Mouse (Mus musculus) central nervous system, embryonic 14 days (tissue): ENCODE measurements around the gene Ctc1. TPM values are rescaled to one million over a fixed set of nuclear protein-coding genes. Genes with fewer than 3 reads are reported as not detected.

Source experiments
- polyA plus RNA-seq: library from polyadenylated mRNA; depleted of rRNA; stranded (reverse); fragments of >200 nt; gene quantifications from 2 replicates; pipeline ENCODE4 v1.2.3, GENCODE M21; 2012; rRNA removed

Ctc1 gene
- polyA plus RNA-seq: 113 and 118 TPM in 2 replicates

DNA sequence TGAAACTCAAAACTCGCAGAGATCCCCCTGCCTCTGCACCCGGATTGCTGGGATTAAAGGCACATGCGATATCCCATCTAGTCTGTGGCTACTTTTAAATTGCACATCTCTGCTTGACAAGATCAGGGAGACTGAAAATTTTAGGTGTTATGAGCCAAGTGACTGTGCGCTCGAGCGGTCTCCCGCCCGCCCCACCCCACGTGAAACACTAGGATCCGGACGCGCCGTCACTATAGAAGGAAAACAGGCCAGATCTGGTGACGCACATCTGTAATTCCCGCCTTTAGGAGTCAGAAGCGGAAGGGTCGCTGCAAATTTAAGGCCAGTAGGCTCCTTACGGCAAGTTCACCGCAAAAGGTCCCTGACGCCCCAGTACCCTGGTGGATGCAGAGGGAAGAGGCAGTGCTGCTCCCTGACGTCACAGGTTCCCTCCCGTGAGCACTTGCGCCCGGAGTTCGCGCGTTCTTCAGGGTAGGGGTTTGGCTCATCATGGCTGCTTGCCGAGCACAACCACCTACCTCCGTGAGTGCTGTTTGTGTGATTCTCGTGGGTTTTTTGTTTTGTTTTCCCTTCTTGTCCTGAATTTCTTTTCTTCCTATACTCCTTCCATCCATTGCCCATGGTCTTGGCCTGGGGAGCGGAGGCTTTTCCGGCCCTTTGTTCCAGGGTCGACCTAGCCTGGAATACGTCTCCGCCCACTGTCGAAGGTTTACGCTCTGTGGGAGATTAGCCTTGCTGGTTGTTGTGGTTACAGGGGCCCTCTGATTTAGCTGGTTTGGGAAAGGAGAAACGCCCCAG, at the start of gene Ctc1:
Ctc1 (plus strand) TSS at position 268 of the 798 bp plus-strand sequence.

DNA sequence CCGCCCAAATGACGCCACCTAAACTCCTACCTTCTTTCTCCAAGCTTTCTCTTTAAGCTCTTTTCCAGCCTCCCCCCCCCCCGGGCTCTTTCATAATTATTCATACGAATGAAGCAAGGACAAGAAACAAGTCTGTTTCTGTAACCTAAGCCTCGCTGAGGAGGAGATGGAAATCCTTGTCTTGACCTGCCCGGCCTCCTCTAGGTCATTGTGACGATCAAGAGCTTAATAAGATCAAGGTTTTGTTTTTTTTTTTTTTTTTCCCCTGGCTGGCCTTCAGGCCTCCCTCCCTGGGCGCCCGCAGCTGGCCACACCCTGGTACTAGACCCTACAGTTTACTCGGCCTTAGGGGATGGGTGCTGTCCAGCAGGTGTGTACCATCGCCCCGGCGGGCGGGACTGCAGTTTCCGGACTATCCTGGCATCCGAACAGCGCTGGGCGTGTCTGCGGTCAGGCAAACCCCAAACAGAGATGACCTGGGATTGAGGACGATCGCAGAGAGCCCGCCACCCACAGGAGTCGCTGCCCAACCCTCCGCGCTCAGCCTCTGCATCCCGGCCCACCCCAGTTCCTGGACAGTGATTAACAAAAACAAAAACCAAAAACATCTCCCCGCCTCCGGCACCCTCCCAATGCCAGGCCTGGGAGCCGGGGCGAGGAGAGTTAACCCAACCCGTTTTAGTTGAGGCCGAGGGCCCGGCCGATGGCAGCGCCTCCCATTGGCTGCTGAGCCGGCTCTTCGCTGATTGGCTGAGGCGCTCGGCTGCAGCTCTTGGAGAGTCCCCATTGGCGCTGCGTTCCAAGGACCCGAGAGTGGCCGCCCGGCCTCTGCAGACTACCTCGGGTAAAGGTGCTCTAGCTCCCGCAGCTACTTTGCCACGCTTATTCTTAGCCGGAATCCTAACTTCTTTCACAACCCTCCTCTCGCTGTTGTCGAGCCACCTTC, 48.1 kb upstream of the Ctc1 start, which contains the start of gene Slc25a35:
Slc25a35 (plus strand) TSS at position 795 of the 946 bp plus-strand sequence.

DNA sequence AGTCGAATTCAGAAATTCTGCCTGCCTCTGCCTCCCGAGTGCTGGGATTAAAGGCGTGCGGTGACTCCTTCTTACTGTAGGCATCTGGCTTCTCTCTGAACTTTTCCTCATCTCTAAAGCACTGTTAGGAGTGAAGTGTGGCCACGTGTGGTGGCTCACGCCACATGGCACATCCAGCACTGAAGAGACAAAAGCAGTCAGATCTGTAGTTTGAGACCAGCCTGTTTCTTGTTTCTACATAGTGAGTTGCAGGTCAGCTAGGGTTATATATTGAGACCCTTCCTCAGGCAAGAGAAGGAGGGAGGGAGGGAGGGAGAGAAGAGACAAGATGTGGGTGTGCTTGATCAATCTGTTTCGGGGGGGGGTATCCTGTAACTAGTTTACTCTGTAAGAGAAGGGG, 40.6 kb upstream of the Ctc1 start, which contains the start of gene Rangrf:
Rangrf (minus strand) TSS at position 101 of the 400 bp plus-strand sequence.

DNA sequence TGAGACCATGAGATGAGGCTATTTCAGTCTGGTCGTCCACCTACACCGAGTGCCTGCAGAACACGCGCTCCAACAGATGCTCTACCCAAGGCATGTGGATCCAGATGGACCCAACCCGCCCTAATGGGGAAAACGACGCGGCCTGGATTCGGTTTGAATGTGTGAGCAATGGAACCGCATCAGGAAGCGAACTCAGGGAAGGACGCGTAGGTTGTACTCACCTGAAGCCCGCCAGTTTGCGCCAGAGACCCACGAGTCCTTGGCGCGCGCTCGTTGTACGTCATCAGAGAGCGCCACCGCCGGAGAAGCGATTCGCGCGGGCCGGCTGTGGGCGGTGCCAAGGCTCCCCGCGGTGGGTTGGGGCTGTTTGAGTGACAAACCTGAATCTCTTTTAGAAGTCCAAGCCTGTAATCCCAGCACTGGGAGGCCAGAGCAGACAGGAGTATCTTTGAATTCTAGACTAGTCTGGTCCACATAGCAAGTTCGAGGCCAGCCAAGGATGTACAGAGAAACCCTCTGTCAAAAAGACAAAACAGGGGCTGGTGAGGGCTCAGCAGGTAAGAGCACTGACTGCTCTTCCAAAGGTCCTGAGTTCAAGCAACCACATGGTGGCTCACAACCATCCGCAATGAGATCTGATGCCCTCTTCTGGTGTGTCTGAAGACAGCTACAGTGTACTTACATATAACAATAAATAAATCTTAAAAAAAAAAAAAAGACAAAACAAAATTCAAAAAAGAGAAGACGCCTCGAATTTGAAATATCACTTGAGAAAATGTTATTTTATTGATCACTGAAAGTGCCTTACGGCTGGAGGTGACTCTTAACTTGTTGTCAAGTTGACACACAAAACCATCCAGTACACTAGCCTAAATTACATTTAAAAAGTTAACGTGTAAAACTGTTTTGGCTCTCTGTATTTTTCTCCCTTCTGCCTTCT, 7.3 kb upstream of the Ctc1 start, which contains the start of gene Pfas:
Pfas (minus strand) TSS at position 279 of the 940 bp plus-strand sequence.

DNA sequence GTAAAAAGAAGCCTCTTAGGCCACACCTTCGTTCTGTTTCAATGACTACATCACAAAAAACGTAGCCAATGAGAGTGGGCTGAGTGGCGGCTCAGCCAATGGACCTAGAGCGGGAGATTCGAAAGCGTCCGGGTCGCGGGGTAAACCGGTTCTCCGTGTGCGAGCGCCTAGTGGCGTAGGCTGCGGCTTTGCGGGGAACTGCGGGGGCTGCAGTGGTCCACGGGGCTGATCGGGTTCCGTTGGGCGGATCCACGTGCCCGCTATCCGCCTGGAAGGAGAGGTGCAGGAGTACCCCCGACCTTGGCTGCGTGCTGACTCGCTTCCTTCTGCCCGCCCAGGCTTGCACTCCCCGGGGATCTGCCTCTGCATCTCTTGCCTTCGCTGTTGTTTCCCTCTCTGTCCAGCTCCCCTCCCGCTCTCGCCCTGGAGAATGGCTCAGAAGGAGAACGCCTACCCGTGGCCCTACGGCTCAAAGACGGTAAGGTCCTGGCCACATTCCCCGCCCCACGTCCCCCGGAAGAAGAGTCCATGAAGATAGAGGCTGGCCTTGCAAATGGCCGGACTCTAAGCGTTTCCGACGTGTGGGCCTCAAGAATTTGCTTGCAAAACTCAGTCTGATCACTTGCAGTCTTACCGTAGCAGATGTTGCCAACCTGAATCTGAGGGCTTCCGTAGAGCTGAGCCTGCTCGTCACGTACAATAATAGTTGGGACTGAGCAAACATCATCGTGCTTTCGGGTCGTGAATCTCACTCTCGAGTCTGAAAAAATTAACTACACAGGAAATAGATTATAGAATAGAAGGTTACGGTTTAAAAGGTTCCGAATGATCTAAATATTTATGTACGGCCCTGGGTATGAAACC, 30.1 kb downstream of the Ctc1 start, which contains the start of gene Aurkb:
Aurkb (plus strand) TSS at position 117 of the 864 bp plus-strand sequence.

DNA sequence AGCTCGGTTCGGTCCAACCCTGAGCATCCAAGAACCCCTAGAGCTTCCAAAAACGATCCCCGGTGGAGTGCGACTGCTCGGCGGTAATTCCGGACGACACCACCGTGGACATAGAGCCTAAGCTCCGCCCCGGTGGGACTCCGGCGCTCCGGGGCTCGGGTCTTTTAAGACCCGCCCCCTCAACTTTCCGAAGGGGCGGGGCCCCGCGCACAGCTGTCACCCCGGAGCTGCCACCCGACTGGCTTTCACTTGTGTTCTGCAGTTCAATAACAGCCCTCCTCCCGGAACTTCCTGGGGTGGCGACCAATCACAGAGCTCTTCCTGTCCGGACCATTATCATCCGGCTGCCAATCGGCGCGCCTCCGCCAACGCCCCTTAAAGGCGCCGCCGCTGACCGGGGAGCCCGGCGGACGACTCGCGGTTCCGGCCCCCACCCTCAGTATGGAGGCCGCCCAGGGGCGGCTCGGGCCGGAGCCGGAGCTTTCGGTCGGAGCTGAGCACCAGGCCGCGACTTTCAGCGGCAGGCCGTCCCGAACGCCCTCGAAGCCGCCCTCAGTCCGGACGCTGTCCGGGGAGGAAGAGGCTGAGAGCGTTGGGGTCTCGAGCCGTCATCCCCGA, 43.8 kb downstream of the Ctc1 start, which contains the start of gene Borcs6:
Borcs6 (plus strand) TSS at position 361 of the 618 bp plus-strand sequence.

DNA sequence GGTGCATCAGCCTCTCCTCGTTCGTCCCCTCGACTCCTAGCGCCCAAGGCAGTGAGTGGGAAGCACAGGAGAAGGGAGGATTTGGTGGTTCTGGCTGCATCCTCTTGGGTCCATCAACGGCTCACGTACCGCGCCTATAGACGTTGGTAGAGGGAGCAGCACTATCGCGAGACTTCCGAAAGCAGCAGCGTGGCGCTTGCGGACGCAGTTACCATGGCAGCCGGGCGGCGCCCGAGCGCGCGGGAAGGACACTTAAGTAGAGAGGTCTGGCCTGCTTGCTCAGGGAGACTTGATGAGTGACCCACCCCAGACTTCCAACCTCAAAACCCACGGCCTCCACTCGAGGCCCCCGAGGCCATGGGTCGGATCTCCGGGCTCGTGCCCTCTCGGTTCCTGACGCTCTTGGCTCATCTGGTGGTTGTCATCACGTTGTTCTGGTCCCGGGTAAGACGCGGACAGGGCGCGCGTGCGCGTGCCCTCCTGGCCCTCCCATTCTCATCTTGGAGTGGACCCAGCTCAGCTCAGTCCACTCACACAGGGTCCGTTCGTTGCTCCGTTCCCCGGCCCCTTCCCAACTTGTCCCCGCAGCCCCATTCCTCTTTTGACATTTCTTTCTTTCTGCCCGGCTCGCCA, 55.0 kb downstream of the Ctc1 start, which contains the start of gene Tmem107:
Tmem107 (plus strand) TSS at position 217 of the 633 bp plus-strand sequence.

Other genes starting within 250 kb of the Ctc1 start
- gene Ndel1, start 144.1 kb upstream of the Ctc1 start, polyA plus RNA-seq: 64.1 and 65.1 TPM in 2 replicates
- gene Rnf222, start 127.4 kb upstream of the Ctc1 start, polyA plus RNA-seq: 0.05 and 0.09 TPM in 2 replicates
- gene Rpl26, start 114.3 kb upstream of the Ctc1 start, polyA plus RNA-seq: 2,655 and 2,766 TPM in 2 replicates
- gene Odf4, start 88.8 kb upstream of the Ctc1 start, polyA plus RNA-seq: 3.6 and 4.4 TPM in 2 replicates
- gene Arhgef15, start 58.4 kb upstream of the Ctc1 start, polyA plus RNA-seq: 25.8 and 37.0 TPM in 2 replicates
- 2.8 and 4.0 TPM in 2 replicates for gene Slc25a35, start 47.8 kb upstream of the Ctc1 start, polyA plus RNA-seq
- 28.5 and 29.6 TPM in 2 replicates for gene Rangrf, start 40.7 kb upstream of the Ctc1 start, polyA plus RNA-seq
- 22.2 and 22.3 TPM in 2 replicates for gene Pfas, start 7.5 kb upstream of the Ctc1 start, polyA plus RNA-seq
- gene Aurkb, start 29.7 kb downstream of the Ctc1 start, polyA plus RNA-seq: 64.2 and 75.8 TPM in 2 replicates
- 18.7 and 19.3 TPM in 2 replicates for gene Borcs6, start 43.8 kb downstream of the Ctc1 start, polyA plus RNA-seq
- 28.7 and 30.3 TPM in 2 replicates for gene Tmem107, start 54.9 kb downstream of the Ctc1 start, polyA plus RNA-seq
- gene Vamp2, start 72.6 kb downstream of the Ctc1 start, polyA plus RNA-seq: 230 and 263 TPM in 2 replicates
- 11.7 and 14.5 TPM in 2 replicates for gene Per1, start 79.3 kb downstream of the Ctc1 start, polyA plus RNA-seq
- gene Hes7, start 104.5 kb downstream of the Ctc1 start, polyA plus RNA-seq: 0.32 and 0.58 TPM in 2 replicates
- 0.36 and 0.44 TPM in 2 replicates for gene 9130213A22Rik, start 106.7 kb downstream of the Ctc1 start, polyA plus RNA-seq
- gene Aloxe3, start 110.0 kb downstream of the Ctc1 start, polyA plus RNA-seq: 2.3 and 2.7 TPM in 2 replicates
- 0.11 and 0.23 TPM in 2 replicates for gene Alox12b, start 141.1 kb downstream of the Ctc1 start, polyA plus RNA-seq
- gene Alox8, start 181.9 kb downstream of the Ctc1 start, polyA plus RNA-seq: 0.02 and 0.25 TPM in 2 replicates
- 0.18 and 0.24 TPM in 2 replicates for gene Gucy2e, start 221.1 kb downstream of the Ctc1 start, polyA plus RNA-seq